In genomic region chr14:79590916-79591315, GRCm38 (mm10) we compare ENCODE assay signal across 20 mouse cellular contexts.
"Had no signal": no experiment of that assay in that cellular context is flagged by ENCODE, and none has a peak within 500 bp of the region (broad histone marks: within the 10 kb centered on the region; RNA-seq: fewer than 3 reads in every experiment).

No protein-coding gene starts in this region.

- H3K9me3 ChIP-seq: limb, embryonic 12.5 days; limb, embryonic 15.5 days; midbrain, embryonic 12.5 days; midbrain, embryonic 15.5 days had no signal

- H3K27ac ChIP-seq: kidney, postnatal 0 days; layer of hippocampus, adult 2 months; left cerebral cortex, adult 2 months; limb, embryonic 12.5 days; limb, embryonic 15.5 days; liver, embryonic 14.5 days; macrophage; midbrain, embryonic 12.5 days; midbrain, embryonic 15.5 days had no signal

- H3K9ac ChIP-seq: limb, embryonic 12.5 days; limb, embryonic 15.5 days; liver, embryonic 14.5 days; liver, postnatal 0 days; lung, embryonic 14.5 days; midbrain, embryonic 12.5 days; midbrain, embryonic 15.5 days had no signal

- H3K4me3 ChIP-seq: layer of hippocampus, adult 2 months; left cerebral cortex, adult 2 months; limb, embryonic 12.5 days; limb, embryonic 15.5 days; midbrain, embryonic 12.5 days; midbrain, embryonic 15.5 days had no signal

- DNase-seq: kidney, adult 2 months; kidney, postnatal 25 days; layer of hippocampus, postnatal 36 days; left cerebral cortex, postnatal 4 days; liver, postnatal 0 days; lung, embryonic 14.5 days; right cerebral cortex, adult 18-20 months; right cerebral cortex, postnatal 14 days; right cerebral cortex, postnatal 4 days; thymus, adult 18-20 months; thymus, postnatal 14 days had no signal
